Mouse (Mus musculus) E14TG2a.4 (cell line): ENCODE data around the gene Mipol1.

Experiments used
- CTCF ChIP-seq: conservative IDR thresholded peaks from 2 replicates; pipeline ENCODE4 v1.5.1; 2014; ENCODE audit warnings: low read length
- POU5F1 ChIP-seq: IDR thresholded peaks from 2 replicates; pipeline ENCODE4 v1.6.1; 2014; ENCODE audit warnings: low read length, borderline replicate concordance

DNA sequence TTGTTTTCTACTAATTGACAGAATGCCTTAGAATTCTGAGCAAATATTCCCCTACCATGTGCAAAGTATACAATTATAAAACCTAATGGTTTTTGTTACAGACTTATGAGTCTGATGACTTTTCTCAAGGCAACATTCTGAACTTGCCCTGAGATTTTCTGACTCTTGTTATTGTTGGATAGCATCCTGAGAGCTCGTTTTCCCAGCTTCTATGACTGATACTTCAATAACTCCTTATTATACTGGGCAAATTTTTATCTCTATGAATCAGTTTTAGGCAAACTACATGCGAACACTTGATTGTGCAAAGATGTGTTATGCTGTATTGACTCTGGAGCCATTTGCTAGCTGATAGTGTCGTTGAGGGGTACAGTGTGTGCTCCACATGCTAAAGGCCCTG lies 246.6 kb downstream of the Mipol1 start:
- no peak for TF ChIP-seq CTCF
- no peak for TF ChIP-seq POU5F1
